Mouse (Mus musculus): ENCODE data around the gene Rab3a. TPM values are rescaled to one million over a fixed set of nuclear protein-coding genes. Genes with fewer than 3 reads are reported as not detected.
A peak's percentile ranks its signal among the peaks of the same experiment; 100 is the strongest.

Gene Rab3a
- total and polyA plus RNA-seq, 2 experiments, result 2.7 to 10.4 TPM

- no peak for DNase-seq (ENCODE audit: extremely low read depth, low read depth, low spot score)
- Histone ChIP-seq H3K36me3 (ENCODE audit: control insufficient read depth, insufficient read depth, low read length) (no peaks in the 10 kb centered on the region), H3K27ac (replicated peaks; ENCODE audit: insufficient read depth, low read depth, low read length) (no peak overlapping the region), H3K79me2 (ENCODE audit: control insufficient read depth, insufficient read depth, low read length) (no peaks in the 10 kb centered on the region), H3K4me3 (ENCODE audit: insufficient read depth, low read depth, low read length) (no peak overlapping the region), H3K27me3 (ENCODE audit: control insufficient read depth, insufficient read depth, low read length) (no peaks in the 10 kb centered on the region), H3K4me1 (ENCODE audit: control insufficient read depth, insufficient read depth, low read length) (peaks cover 3% of the 10 kb centered on the region; the same call in 1 of the 2 replicates), H3K9ac (ENCODE audit: low read depth, low read length) (no peak overlapping the region)
- TF ChIP-seq POLR2A (IDR thresholded peaks at IDR 0.05; ENCODE audit: extremely low read depth, insufficient read depth, low read length), result no peak
- TF ChIP-seq CTCF (IDR thresholded peaks at IDR 0.05; ENCODE audit: low read depth, low read length), result no peak
- WGBS, result 95% methylated on average over 18 of the region's 18 CpGs
These were observed 7.1 kb upstream of the Rab3a start for GRCm38 (mm10) chr8:70747211-70747890.

GRCm38 (mm10) chr8:70748246-70749096 lies 6.0 kb upstream of the Rab3a start:
- peaks cover 3% of the 10 kb centered on the region; the same call in 1 of the 2 replicates for H3K4me1 ChIP-seq (ENCODE audit: control insufficient read depth, insufficient read depth, low read length)
- H3K36me3 ChIP-seq (ENCODE audit: control insufficient read depth, insufficient read depth, low read length), result no peaks in the 10 kb centered on the region
- no peak overlapping the region for H3K9ac ChIP-seq (ENCODE audit: low read depth, low read length)
- no peaks in the 10 kb centered on the region for H3K27me3 ChIP-seq (ENCODE audit: control insufficient read depth, insufficient read depth, low read length)
- no peak overlapping the region for H3K4me3 ChIP-seq (ENCODE audit: insufficient read depth, low read depth, low read length)
- no peak for DNase-seq (ENCODE audit: extremely low read depth, low read depth, low spot score)
- no peak overlapping the region for H3K27ac ChIP-seq (replicated peaks; ENCODE audit: insufficient read depth, low read depth, low read length)
- no peak for TF ChIP-seq POLR2A (IDR thresholded peaks at IDR 0.05; ENCODE audit: extremely low read depth, insufficient read depth, low read length)
- no peak for TF ChIP-seq CTCF (IDR thresholded peaks at IDR 0.05; ENCODE audit: low read depth, low read length)
- WGBS, result 92% methylated on average over 23 of the region's 23 CpGs
- no peaks in the 10 kb centered on the region for H3K79me2 ChIP-seq (ENCODE audit: control insufficient read depth, insufficient read depth, low read length)

GRCm38 (mm10) chr8:70749097-70749674 lies 5.3 kb upstream of the Rab3a start:
- Histone ChIP-seq H3K4me1 (ENCODE audit: control insufficient read depth, insufficient read depth, low read length) (no peaks in the 10 kb centered on the region; the same call in 1 of the 2 replicates), H3K79me2 (ENCODE audit: control insufficient read depth, insufficient read depth, low read length) (no peaks in the 10 kb centered on the region), H3K9ac (ENCODE audit: low read depth, low read length) (no peak overlapping the region), H3K36me3 (ENCODE audit: control insufficient read depth, insufficient read depth, low read length) (no peaks in the 10 kb centered on the region), H3K4me3 (ENCODE audit: insufficient read depth, low read depth, low read length) (no peak overlapping the region), H3K27ac (replicated peaks; ENCODE audit: insufficient read depth, low read depth, low read length) (no peak overlapping the region), H3K27me3 (ENCODE audit: control insufficient read depth, insufficient read depth, low read length) (no peaks in the 10 kb centered on the region)
- TF ChIP-seq POLR2A (IDR thresholded peaks at IDR 0.05; ENCODE audit: extremely low read depth, insufficient read depth, low read length), result no peak
- TF ChIP-seq CTCF (IDR thresholded peaks at IDR 0.05; ENCODE audit: low read depth, low read length), result no peak
- WGBS, result 93% methylated on average over 19 of the region's 19 CpGs
- no peak for DNase-seq (ENCODE audit: extremely low read depth, low read depth, low spot score)

- Histone ChIP-seq H3K27me3 (ENCODE audit: control insufficient read depth, insufficient read depth, low read length) (no peaks in the 10 kb centered on the region), H3K36me3 (ENCODE audit: control insufficient read depth, insufficient read depth, low read length) (no peaks in the 10 kb centered on the region), H3K4me3 (ENCODE audit: insufficient read depth, low read depth, low read length) (no peak overlapping the region), H3K79me2 (ENCODE audit: control insufficient read depth, insufficient read depth, low read length) (peaks cover 4% of the 10 kb centered on the region; the same call in 1 of the 2 replicates), H3K27ac (replicated peaks; ENCODE audit: insufficient read depth, low read depth, low read length) (no peak overlapping the region), H3K4me1 (ENCODE audit: control insufficient read depth, insufficient read depth, low read length) (peaks cover 2% of the 10 kb centered on the region; the same call in 1 of the 2 replicates), H3K9ac (ENCODE audit: low read depth, low read length) (no peak overlapping the region)
- 93% methylated on average over 13 of the region's 13 CpGs for WGBS
- no peak for TF ChIP-seq POLR2A (IDR thresholded peaks at IDR 0.05; ENCODE audit: extremely low read depth, insufficient read depth, low read length)
- no peak for TF ChIP-seq CTCF (IDR thresholded peaks at IDR 0.05; ENCODE audit: low read depth, low read length)
- DNase-seq (ENCODE audit: extremely low read depth, low read depth, low spot score), result no peak
These were observed 4.3 kb upstream of the Rab3a start for GRCm38 (mm10) chr8:70750128-70750680.

- Histone ChIP-seq H3K27ac (replicated peaks; ENCODE audit: insufficient read depth, low read depth, low read length) (peak overlapping the region; percentile 85), H3K27me3 (ENCODE audit: control insufficient read depth, insufficient read depth, low read length) (no peaks in the 10 kb centered on the region), H3K4me1 (ENCODE audit: control insufficient read depth, insufficient read depth, low read length) (peaks cover 6% of the 10 kb centered on the region; the same call in 1 of the 2 replicates), H3K9ac (ENCODE audit: low read depth, low read length) (no peak overlapping the region; the same call in 1 of the 2 replicates), H3K4me3 (ENCODE audit: insufficient read depth, low read depth, low read length) (no peak overlapping the region), H3K36me3 (ENCODE audit: control insufficient read depth, insufficient read depth, low read length) (no peaks in the 10 kb centered on the region), H3K79me2 (ENCODE audit: control insufficient read depth, insufficient read depth, low read length) (peaks cover 4% of the 10 kb centered on the region; the same call in 1 of the 2 replicates)
- 24% methylated on average over 11 of the region's 11 CpGs for WGBS
- TF ChIP-seq CTCF (IDR thresholded peaks at IDR 0.05; ENCODE audit: low read depth, low read length) (peak; percentile 58), POLR2A (IDR thresholded peaks at IDR 0.05; ENCODE audit: extremely low read depth, insufficient read depth, low read length) (no peak)
- DNase-seq (ENCODE audit: extremely low read depth, low read depth, low spot score), result peak; percentile 64
These were observed 2.3 kb upstream of the Rab3a start for GRCm38 (mm10) chr8:70752000-70752764.
